Mouse (Mus musculus): Measurements from ENCODE around the gene Acsm3. TPM values are rescaled to one million over a fixed set of nuclear protein-coding genes. Genes with fewer than 3 reads are reported as not detected.

Gene Acsm3
- polyA plus RNA-seq, 1 experiment from 2014 or later, result 0.26 TPM

DNA sequence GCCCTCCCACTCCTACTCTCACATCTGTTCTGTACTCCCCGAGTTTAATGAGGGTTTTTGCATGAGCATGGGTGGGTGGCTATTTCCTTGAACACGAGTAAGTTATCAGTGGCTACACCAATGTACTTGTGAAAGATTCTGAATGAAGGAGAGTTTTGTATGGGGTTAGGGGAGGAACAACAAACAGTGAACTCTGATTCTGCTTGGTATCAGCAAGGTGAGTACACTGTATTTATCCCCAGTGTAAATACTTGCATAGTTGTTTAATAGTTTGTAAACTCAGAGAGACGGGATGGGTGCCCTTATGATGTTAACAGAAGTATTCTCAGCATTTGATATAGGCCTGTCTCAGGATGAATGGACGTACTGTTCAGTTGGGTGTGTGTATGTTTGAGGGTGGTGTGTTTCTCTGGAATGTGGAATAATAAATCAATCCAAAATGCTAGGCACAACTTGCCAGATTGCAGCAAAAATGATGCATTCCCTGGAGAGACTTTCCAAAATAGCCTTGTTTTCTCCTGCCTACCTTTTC, 1.5 kb downstream of the Acsm3 start:
- H3K36me3 ChIP-seq, result no peaks in the 10 kb centered on the region
- H3K27me3 ChIP-seq (ENCODE audit: low read depth, poor library complexity, severe bottlenecking), result no peaks in the 10 kb centered on the region
- no peak overlapping the region for H3K4me3 ChIP-seq
- H3K27ac ChIP-seq, result no peak overlapping the region
- no peaks in the 10 kb centered on the region for H3K9me3 ChIP-seq (replicated peaks)
- DNase-seq (ENCODE audit: low spot score), result no peak
- H3K4me1 ChIP-seq, result no peaks in the 10 kb centered on the region
- WGBS, result 67% methylated on average over 4 of the region's 4 CpGs

DNA sequence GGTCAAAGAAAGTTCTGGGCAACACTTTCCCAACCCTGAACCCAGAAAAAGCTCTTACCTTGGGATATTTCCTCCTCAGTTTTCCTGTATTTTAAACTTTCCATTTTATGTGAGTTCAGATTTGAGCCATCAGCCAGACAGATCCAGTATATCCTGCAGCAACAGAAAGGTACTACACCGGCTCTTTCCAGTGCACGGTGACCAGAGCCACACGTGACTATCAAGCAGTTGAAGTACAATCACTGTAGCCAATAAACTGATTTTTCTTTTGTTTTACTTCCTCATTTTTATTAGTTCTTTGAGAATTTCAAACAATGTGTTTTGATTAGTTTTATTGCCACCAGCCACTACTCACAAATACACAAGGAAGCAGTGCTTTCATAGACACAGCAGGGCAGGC, 3.7 kb downstream of the Acsm3 start:
- no peaks in the 10 kb centered on the region for H3K27me3 ChIP-seq (ENCODE audit: low read depth, poor library complexity, severe bottlenecking)
- no peaks in the 10 kb centered on the region for H3K9me3 ChIP-seq (replicated peaks)
- no peak for DNase-seq (ENCODE audit: low spot score)
- H3K36me3 ChIP-seq, result no peaks in the 10 kb centered on the region
- no peak overlapping the region for H3K4me3 ChIP-seq
- WGBS, result 95% methylated on average over 3 of the region's 3 CpGs
- H3K27ac ChIP-seq, result no peak overlapping the region
- H3K4me1 ChIP-seq, result no peaks in the 10 kb centered on the region

DNA sequence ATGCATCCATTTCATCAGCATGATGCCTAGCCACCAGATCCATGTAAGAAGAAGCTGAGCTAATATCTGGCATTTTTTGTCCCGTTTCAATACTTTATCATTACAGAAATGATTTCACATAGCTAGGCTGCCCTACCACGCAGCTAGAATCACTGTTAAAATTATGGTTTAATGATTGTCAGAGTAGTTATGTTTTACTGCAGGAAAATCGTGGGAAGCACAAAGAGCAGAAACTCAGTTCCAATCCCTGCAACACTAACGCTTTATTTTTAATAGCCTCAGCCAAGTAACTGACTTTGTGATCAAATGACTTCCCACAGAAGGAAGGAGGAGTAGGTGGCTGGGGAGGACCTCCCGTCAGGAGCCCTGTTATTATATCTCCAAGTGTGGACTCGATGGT, 6.3 kb downstream of the Acsm3 start:
- Histone ChIP-seq H3K4me1 (no peaks in the 10 kb centered on the region), H3K4me3 (no peak overlapping the region)
- WGBS, result 86% methylated on average over 6 of the region's 6 CpGs

DNA sequence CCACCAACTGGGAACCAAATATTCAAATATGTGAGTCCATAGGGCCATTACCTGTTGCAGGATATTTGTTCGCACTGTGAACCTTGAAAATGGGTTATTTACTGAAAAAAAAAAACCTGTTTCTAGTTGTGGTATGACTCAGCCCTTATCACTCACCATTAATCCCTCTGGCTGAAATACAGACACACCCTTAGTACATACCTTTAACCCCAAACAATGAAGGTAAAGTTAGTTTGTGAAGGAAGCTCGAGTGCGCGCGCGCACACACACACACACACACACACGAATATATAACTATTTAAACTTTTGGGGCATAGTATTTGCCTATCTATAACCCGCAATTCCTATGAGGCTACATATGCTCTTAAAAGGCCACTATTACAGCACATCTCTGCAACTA, 9.2 kb downstream of the Acsm3 start:
- no peak for DNase-seq (ENCODE audit: low spot score)

More for the DNA sequence above, 6.3 kb downstream of the Acsm3 start:
- Histone ChIP-seq H3K9me3 (replicated peaks) (no peaks in the 10 kb centered on the region), H3K27me3 (ENCODE audit: low read depth, poor library complexity, severe bottlenecking) (no peaks in the 10 kb centered on the region), H3K36me3 (no peaks in the 10 kb centered on the region), H3K27ac (no peak overlapping the region)
- DNase-seq (ENCODE audit: low spot score), result no peak

DNA sequence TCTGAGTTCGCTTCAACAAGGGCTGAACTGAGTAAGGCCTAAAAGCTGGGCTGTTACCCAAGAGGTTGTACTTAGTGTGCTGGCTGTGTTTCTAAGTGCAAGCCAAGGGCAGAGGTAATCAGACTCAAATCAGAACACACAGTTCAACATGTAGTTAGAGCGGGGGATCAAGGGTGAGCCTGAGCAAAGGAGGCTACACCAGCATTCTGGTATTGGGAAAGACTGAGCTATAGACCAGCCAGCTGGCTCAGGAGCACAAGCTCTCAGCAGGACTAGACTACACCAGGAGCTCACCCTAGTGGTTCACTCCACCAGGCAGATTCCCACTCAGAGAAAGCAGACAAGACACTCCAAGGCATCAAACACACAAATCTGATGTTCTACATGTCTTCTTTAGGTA, 22.7 kb downstream of the Acsm3 start:
- Histone ChIP-seq H3K36me3 (peaks cover 61% of the 10 kb centered on the region), H3K4me1 (no peaks in the 10 kb centered on the region), H3K27me3 (ENCODE audit: low read depth, poor library complexity, severe bottlenecking) (no peaks in the 10 kb centered on the region), H3K27ac (no peak overlapping the region), H3K9me3 (replicated peaks) (no peaks in the 10 kb centered on the region), H3K4me3 (no peak overlapping the region)
- DNase-seq (ENCODE audit: low spot score), result no peak
- WGBS, result 91% methylated on average over 2 of the region's 2 CpGs

More for the DNA sequence above, 9.2 kb downstream of the Acsm3 start:
- WGBS, result 95% methylated on average over 8 of the region's 8 CpGs
- H3K4me3 ChIP-seq, result no peak overlapping the region
- H3K27ac ChIP-seq, result no peak overlapping the region
- no peaks in the 10 kb centered on the region for H3K9me3 ChIP-seq (replicated peaks)
- H3K4me1 ChIP-seq, result no peaks in the 10 kb centered on the region
- no peaks in the 10 kb centered on the region for H3K36me3 ChIP-seq
- no peaks in the 10 kb centered on the region for H3K27me3 ChIP-seq (ENCODE audit: low read depth, poor library complexity, severe bottlenecking)

DNA sequence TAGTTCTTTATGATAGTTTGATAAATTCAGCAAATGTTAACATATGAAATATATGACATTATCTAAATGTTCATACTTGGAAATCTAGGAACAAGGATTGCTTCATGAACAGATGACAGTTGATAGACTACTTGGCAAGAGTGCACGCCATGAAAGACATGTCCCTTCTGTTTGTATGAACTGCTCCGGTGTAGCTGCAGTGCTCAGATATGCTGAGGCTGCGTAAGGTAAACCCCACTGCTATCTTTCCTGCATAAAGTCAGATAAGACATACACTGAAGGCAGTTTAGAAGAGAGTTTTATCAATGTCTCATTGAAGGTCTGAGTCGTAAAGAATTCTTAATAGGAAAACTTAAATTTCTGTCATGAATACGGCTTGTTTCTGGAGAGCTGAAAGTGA, 24.2 kb downstream of the Acsm3 start:
- 97% methylated on average over 5 of the region's 5 CpGs for WGBS
- no peak for DNase-seq (ENCODE audit: low spot score)
- Histone ChIP-seq H3K9me3 (replicated peaks) (no peaks in the 10 kb centered on the region), H3K27ac (no peak overlapping the region), H3K4me1 (no peaks in the 10 kb centered on the region), H3K36me3 (peaks cover 75% of the 10 kb centered on the region), H3K27me3 (ENCODE audit: low read depth, poor library complexity, severe bottlenecking) (no peaks in the 10 kb centered on the region), H3K4me3 (no peak overlapping the region)

DNA sequence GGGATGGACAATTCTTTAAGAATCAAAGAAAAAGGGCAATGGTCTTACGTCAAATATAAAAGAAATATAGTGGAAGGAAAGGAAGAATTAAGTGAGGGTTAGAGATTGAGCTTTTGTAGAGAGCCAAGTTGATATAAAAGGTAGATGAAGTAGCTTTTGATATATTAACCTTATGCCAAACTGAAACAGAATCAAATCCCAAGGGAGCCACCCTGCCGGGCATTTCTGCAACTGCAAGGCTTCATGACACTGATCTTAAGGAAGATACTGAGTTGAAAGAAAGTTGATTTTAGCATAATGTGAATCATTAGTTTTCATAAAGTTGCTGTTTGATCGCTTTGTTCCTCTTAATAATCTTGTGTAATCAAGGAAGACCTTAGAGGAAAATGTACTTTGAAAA, 28.3 kb downstream of the Acsm3 start:
- DNase-seq (ENCODE audit: low spot score), result no peak
- no peaks in the 10 kb centered on the region for H3K27me3 ChIP-seq (ENCODE audit: low read depth, poor library complexity, severe bottlenecking)
- H3K36me3 ChIP-seq, result peaks cover 78% of the 10 kb centered on the region
- WGBS, result 92% methylated on average over 3 of the region's 3 CpGs
- H3K9me3 ChIP-seq (replicated peaks), result no peaks in the 10 kb centered on the region
- no peak overlapping the region for H3K4me3 ChIP-seq
- H3K4me1 ChIP-seq, result peaks cover 5% of the 10 kb centered on the region; the same call in 1 of the 2 replicates
- H3K27ac ChIP-seq, result no peak overlapping the region

DNA sequence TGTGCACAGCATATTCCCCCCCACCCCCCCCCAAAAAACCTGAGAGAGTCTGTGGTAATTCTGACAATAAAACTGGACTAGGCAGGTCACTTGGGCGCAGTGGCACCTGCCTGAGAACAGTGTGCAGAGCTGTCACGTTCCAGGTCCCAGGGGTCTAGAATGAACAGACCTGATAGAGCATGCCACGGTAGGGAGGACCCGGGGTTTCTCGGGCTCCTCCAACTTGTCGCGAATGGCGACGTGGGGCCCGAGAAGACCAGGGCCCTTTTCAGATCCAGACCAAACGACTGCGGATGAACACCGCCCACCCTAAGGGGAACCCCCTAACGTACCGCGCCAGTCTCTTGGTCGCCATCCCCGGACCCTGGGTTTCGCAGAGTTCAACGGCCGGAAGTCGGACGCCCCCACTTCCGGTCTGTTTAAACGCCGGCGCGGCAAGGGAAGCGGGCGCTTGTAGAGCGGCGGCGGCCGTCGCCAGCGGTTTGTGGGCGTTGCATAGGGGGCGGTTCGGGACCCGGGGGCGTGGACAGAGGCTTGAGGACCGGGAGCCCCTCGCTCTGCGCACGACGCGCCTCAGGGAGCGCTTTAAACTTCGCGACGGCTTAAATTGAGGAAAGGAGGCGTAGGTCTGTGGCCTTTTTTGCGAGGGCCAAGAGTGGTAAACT, 33.0 kb downstream of the Acsm3 start, which contains the start of the genes Rexo5 and Eri2:
Rexo5 (plus strand) TSS at position 421 of the 665 bp plus-strand sequence.
Eri2 (minus strand) TSS at position 473 of the 665 bp plus-strand sequence.
- under 1% methylated on average over 53 of the region's 53 CpGs for WGBS
- Histone ChIP-seq H3K4me3 (peak within 1 kb of the TSS; percentile 78), H3K9me3 (replicated peaks) (no peaks in the 10 kb centered on the region), H3K27me3 (ENCODE audit: low read depth, poor library complexity, severe bottlenecking) (no peaks in the 10 kb centered on the region), H3K36me3 (peaks cover 34% of the 10 kb centered on the region), H3K4me1 (peaks cover 12% of the 10 kb centered on the region), H3K27ac (peak within 1 kb of the TSS; percentile 93)
- peak; percentile 95 for DNase-seq (ENCODE audit: low spot score)

DNA sequence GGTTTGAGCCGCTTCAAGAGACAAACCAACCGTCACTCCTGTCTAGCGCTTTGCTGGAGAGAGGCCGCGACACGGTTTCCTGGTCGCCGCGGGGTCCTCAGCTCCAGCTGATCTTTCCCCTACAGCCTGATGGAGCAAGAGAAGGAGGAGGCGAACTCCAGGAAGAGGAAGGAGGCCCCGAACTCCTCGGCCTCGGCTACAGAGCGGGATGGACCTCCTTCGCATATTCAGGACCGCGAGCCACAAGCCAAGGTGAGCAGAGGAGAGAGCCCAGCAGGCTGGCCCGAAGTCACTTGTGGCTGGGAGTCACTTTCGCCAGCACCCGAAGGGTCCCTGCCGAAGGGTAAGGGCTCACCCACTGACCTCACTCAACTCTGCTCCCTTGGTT, 33.5 kb downstream of the Acsm3 start:
- Histone ChIP-seq H3K9me3 (replicated peaks) (no peaks in the 10 kb centered on the region), H3K4me3 (peak overlapping the region; percentile 78), H3K27ac (peak overlapping the region; percentile 93), H3K36me3 (peaks cover 29% of the 10 kb centered on the region), H3K4me1 (peaks cover 12% of the 10 kb centered on the region), H3K27me3 (ENCODE audit: low read depth, poor library complexity, severe bottlenecking) (no peaks in the 10 kb centered on the region)
- under 1% methylated on average over 21 of the region's 21 CpGs for WGBS
- DNase-seq (ENCODE audit: low spot score), result no peak

DNA sequence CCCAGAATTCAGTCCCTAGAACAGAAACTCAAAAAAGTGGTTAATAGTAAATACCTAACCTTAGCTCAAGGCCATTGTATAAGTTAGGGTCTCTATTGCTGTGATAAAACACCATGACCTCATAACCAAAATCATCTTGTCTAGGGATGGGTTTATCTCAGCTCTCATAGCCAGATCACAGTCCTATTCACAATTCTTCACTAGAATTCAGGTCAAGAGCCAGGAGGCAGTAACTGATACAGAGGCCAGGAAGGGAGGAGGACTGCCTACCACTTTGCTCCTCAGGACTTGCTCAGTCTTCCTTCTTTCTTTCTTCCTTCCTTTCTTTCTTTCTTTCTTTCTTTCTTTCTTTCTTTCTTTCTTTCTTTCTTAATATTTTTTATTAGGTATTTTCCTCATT, 34.6 kb downstream of the Acsm3 start:
- Histone ChIP-seq H3K4me1 (peaks cover 12% of the 10 kb centered on the region), H3K27me3 (ENCODE audit: low read depth, poor library complexity, severe bottlenecking) (no peaks in the 10 kb centered on the region), H3K9me3 (replicated peaks) (no peaks in the 10 kb centered on the region), H3K36me3 (peaks cover 29% of the 10 kb centered on the region), H3K4me3 (peak overlapping the region; percentile 78), H3K27ac (no peak overlapping the region)
- DNase-seq (ENCODE audit: low spot score), result no peak

DNA sequence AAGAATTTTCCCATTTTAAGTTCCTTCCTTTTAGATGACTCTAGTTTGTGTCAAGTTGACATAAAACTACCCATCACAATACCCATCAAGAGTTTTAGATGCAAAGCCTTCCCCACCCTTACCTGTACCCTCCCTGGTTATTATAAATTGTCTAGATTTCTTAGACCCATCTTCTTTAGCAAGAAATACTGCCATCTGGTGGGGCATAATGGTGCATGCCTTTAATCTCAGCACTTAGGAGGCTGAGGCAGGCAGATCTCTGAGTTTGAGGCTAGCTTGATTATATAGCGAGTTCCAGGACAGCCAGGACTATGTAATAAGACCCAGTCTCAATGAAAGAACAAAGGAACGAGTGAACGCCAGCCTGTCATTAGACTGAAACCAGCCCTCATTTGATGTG, 39.8 kb downstream of the Acsm3 start:
- H3K4me3 ChIP-seq, result no peak overlapping the region
- H3K4me1 ChIP-seq, result no peaks in the 10 kb centered on the region
- no peaks in the 10 kb centered on the region for H3K9me3 ChIP-seq (replicated peaks)
- no peak overlapping the region for H3K27ac ChIP-seq
- H3K36me3 ChIP-seq, result peaks cover 36% of the 10 kb centered on the region
- 89% methylated on average over 3 of the region's 3 CpGs for WGBS
- DNase-seq (ENCODE audit: low spot score), result no peak
- H3K27me3 ChIP-seq (ENCODE audit: low read depth, poor library complexity, severe bottlenecking), result no peaks in the 10 kb centered on the region

DNA sequence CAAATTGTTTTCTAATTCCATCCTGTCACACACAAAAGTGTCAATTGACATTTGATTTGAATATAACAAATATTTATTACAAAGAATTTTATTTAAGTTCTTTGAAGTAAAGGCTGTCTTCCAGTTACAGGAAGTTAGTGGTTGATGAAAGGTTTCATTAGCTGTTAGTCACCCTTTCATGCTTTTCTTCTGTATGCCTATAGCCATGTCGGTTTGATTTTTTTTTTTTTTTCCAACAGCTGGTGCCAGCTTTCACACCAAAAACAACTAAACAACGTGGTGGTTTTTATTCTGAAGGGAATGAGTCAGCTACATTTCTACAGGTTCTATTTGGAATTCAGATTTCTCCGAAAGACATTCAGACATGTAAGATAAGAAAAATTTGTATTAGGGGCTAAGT, 40.3 kb downstream of the Acsm3 start:
- no peaks in the 10 kb centered on the region for H3K4me1 ChIP-seq
- peaks cover 41% of the 10 kb centered on the region for H3K36me3 ChIP-seq
- H3K4me3 ChIP-seq, result no peak overlapping the region
- H3K27me3 ChIP-seq (ENCODE audit: low read depth, poor library complexity, severe bottlenecking), result no peaks in the 10 kb centered on the region
- H3K9me3 ChIP-seq (replicated peaks), result no peaks in the 10 kb centered on the region
- DNase-seq (ENCODE audit: low spot score), result no peak
- 85% methylated on average over 3 of the region's 3 CpGs for WGBS
- no peak overlapping the region for H3K27ac ChIP-seq

DNA sequence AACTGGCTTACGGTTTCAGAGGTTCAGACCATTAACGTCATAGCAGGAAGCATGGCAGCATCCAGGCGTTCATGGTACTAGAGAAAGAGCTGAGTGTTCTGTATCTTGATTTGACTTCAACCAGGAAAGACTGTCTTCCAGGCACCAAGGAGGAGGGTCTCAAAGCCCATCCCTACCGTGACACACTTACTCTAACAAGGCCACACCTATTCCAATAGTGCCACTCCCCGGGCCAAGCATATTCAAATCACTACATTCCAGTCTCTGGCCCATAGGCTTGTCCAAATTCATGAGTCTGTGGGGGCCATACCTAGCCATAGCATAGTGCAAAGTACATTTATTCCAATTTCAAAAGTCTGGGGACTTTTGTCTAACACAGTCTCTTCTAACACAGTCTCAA, 46.7 kb downstream of the Acsm3 start:
- peaks cover 77% of the 10 kb centered on the region for H3K36me3 ChIP-seq
- DNase-seq (ENCODE audit: low spot score), result no peak
- H3K9me3 ChIP-seq (replicated peaks), result no peaks in the 10 kb centered on the region
- WGBS, result 92% methylated on average over 5 of the region's 5 CpGs
- H3K4me1 ChIP-seq, result no peaks in the 10 kb centered on the region
- no peaks in the 10 kb centered on the region for H3K27me3 ChIP-seq (ENCODE audit: low read depth, poor library complexity, severe bottlenecking)
- no peak overlapping the region for H3K27ac ChIP-seq
- no peak overlapping the region for H3K4me3 ChIP-seq

DNA sequence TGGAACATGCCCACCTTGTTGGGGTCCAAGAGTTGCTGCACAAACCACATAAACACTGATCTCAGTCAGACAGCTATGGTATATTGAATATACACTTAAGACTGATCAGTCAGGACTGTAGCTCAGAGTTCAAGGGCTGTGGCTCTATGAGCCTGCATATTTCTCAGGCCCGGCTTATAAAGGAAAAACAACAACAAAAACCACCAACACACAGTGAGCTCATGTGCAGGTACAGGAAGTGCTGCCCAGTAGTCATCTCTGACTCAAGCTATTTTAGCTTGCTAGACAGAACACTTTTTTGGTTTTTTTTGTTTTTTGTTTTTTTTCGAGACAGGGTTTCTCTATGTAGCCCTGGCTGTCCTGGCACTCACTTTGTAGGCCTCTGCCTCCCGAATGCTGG, 48.0 kb downstream of the Acsm3 start:
- H3K36me3 ChIP-seq, result peaks cover 83% of the 10 kb centered on the region
- WGBS, result 96% methylated on average over 3 of the region's 3 CpGs

More for the DNA sequence above, 48.0 kb downstream of the Acsm3 start:
- Histone ChIP-seq H3K27ac (no peak overlapping the region), H3K4me1 (no peaks in the 10 kb centered on the region), H3K4me3 (no peak overlapping the region), H3K27me3 (ENCODE audit: low read depth, poor library complexity, severe bottlenecking) (no peaks in the 10 kb centered on the region), H3K9me3 (replicated peaks) (no peaks in the 10 kb centered on the region)
- no peak for DNase-seq (ENCODE audit: low spot score)

Measured in limb, embryonic 10.5 days (tissue).